Mouse (Mus musculus): ENCODE data around the gene Lrba.

DNA sequence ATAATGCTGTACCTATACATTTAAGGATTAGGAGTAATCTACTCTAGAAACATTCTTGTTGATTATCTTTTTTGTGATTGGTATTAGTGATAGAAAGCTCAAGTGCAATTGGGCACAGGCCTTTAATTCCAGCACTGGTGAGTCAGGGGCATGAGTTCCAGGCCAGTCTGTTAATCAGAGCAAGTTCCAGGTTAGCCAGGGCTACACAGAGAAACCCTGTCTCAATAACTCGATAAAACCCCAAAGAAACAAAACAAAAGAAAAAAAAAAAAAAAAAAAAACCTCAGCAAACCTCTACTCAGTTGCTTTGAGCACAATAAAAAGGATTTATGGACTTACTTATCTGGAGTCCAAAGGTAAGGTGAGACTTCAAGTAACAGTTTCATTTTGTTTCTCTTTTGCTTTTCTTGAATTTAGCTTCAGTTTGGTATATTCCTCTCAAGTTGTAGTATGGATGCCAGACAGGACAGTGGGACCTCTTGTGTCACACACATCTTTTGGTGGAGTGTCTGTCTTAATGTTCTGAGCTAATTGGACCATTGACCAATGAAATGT is 7.1 kb downstream of the Lrba start:
- no peak for TF ChIP-seq CTCF (IDR thresholded peaks at IDR 0.05; ENCODE audit: low read depth)
- TF ChIP-seq EP300 (IDR thresholded peaks at IDR 0.05; ENCODE audit: low read depth) = no peak

Measured in heart, postnatal 0 days (tissue).